Mouse (Mus musculus): ENCODE measurements around the gene Aaas. TPM values are rescaled to one million over a fixed set of nuclear protein-coding genes. Genes with fewer than 3 reads are reported as not detected.

Gene Aaas
- polyA plus RNA-seq, 1 experiment from 2014 or later = 102 TPM

DNA sequence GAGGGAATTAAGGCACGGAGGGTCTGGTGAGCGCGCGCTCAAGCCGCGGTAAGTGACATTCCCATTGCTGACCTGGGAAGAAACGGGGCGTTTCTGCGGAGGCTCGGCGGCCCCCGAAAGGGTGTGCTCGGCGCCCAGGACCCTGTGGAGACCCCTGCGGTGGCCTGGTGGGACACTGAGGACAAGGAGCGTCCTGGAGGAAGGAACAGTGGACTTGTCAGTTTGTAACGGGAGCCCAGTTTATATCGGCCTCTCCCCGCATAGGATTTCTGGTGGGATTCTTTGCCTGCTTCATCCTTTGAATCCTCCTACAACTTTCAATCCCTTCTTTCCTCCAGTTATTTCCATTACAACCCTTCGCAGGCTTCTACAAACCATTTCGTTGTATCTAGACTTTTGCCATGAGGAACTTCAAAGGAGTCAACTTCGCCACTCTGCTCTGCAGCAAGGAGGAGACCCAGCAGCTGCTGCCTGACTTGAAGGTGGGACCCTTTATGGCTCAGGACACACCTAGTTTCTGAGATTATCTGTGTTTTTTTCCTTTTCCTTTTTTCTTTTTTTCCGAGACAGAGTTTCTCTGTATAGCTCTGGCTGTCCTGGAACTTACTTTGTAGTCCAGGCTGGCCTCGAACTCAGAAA is 54.1 kb downstream of the Aaas start:
- ATAC-seq (replicated peaks; ENCODE audit: insufficient number of reproducible peaks, low FRiP score, low TSS enrichment, low read depth) (peak; percentile 24; the same call in 1 of the 2 replicates), DNase-seq (ENCODE audit: low spot score) (no peak)
- peak overlapping the region; percentile 82 for H3K4me3 ChIP-seq (ENCODE audit: low read depth, low read length)
- H3K4me1 ChIP-seq (ENCODE audit: control insufficient read depth, insufficient read depth, low read length) = no peaks in the 10 kb centered on the region; the same call in 1 of the 2 replicates
- H3K9ac ChIP-seq (replicated peaks; ENCODE audit: low read length) = peak overlapping the region; percentile 69
- H3K27me3 ChIP-seq (ENCODE audit: control insufficient read depth, insufficient read depth, low read length) = no peaks in the 10 kb centered on the region
- peaks cover 9% of the 10 kb centered on the region for H3K36me3 ChIP-seq (replicated peaks; ENCODE audit: control insufficient read depth, insufficient read depth, low read depth, low read length)
- H3K9me3 ChIP-seq (replicated peaks; ENCODE audit: control insufficient read depth, low read length) = no peaks in the 10 kb centered on the region
- H3K4me2 ChIP-seq (ENCODE audit: low read depth, low read length) = peak overlapping the region; percentile 84
- 5% methylated on average over 24 of the region's 24 CpGs for WGBS
- 0 out of 2 replicates have a peak overlapping the region, but pooled peaks have one; percentile 49 for H3K27ac ChIP-seq (replicated peaks; ENCODE audit: low read depth, low read length)

DNA sequence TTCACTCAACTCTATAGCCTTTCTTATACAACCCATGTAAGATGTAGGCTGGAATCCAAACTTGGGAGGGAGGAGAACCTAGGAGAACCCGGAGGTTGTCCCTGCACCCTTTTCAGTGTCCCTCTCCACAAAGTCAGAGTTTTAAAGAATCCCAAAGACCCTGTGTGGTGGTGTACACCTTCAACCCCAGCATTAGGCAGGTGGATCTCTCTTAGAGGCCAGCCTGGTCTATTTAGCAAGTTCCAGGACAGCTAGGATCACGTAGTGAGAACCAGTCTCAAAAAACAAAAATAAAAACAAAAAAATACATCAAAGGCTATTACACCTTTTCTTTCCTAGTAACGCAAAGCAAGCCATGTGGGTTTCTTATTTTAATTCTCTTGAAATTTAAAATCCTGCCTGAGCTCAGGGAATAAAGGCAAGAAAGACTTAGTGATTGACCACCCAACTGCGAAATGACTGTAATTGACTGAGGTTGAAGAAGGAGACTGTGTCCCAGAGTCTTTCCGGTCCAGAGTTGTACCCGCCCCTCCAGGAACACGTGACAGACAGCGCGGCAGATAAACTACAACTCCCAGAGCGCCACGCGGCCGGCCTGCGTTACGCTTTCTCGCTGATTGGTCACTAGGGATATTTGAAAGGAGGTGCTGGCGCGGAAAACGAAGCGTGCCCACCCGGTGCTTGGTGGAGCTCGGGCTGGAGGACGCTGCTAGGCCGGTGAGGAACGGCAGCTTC is 54.8 kb downstream of the Aaas start, which contains the start of gene Espl1:
Espl1 (plus strand) TSS at position 634 of the 735 bp plus-strand sequence.
- Histone ChIP-seq H3K9ac (replicated peaks; ENCODE audit: low read length) (peak within 1 kb of the TSS; percentile 69), H3K36me3 (replicated peaks; ENCODE audit: control insufficient read depth, insufficient read depth, low read depth, low read length) (peaks cover 9% of the 10 kb centered on the region), H3K9me3 (replicated peaks; ENCODE audit: control insufficient read depth, low read length) (no peaks in the 10 kb centered on the region), H3K4me1 (ENCODE audit: control insufficient read depth, insufficient read depth, low read length) (no peaks in the 10 kb centered on the region; the same call in 1 of the 2 replicates), H3K27me3 (ENCODE audit: control insufficient read depth, insufficient read depth, low read length) (no peaks in the 10 kb centered on the region), H3K4me2 (ENCODE audit: low read depth, low read length) (peak within 1 kb of the TSS; percentile 84), H3K4me3 (ENCODE audit: low read depth, low read length) (peak within 1 kb of the TSS; percentile 82), H3K27ac (replicated peaks; ENCODE audit: low read depth, low read length) (0 out of 2 replicates have a peak within 1 kb of the TSS, but pooled peaks have one; percentile 49)
- 8% methylated on average over 25 of the region's 25 CpGs for WGBS
- peak; percentile 93 for ATAC-seq (replicated peaks; ENCODE audit: insufficient number of reproducible peaks, low FRiP score, low TSS enrichment, low read depth)
- DNase-seq (ENCODE audit: low spot score) = peak; percentile 98

Other genes with a start within 250 kb of the Aaas start
- gene Spryd3, start 214.5 kb downstream of the Aaas start, polyA plus RNA-seq (2014; fragmentation: Nextera tagmentation; extraction: Ambion mirVana) = 8.2 and 9.3 TPM in 2 replicates
- gene Igfbp6, start 206.4 kb downstream of the Aaas start, polyA plus RNA-seq (2014; fragmentation: Nextera tagmentation; extraction: Ambion mirVana) = 0.70 TPM in 1 of 2 replicates, not detected in the other
- 0.10 TPM in 1 of 2 replicates, not detected in the other for gene Soat2, start 200.2 kb downstream of the Aaas start, polyA plus RNA-seq (2014; fragmentation: Nextera tagmentation; extraction: Ambion mirVana)
- 68.1 and 68.9 TPM in 2 replicates for gene Zfp740, start 147.5 kb downstream of the Aaas start, polyA plus RNA-seq (2014; fragmentation: Nextera tagmentation; extraction: Ambion mirVana)
- gene Csad, start 146.0 kb downstream of the Aaas start, polyA plus RNA-seq (2014; fragmentation: Nextera tagmentation; extraction: Ambion mirVana) = 31.9 and 34.6 TPM in 2 replicates
- 1.3 and 2.7 TPM in 2 replicates for gene Itgb7, start 118.8 kb downstream of the Aaas start, polyA plus RNA-seq (2014; fragmentation: Nextera tagmentation; extraction: Ambion mirVana)
- 68.1 and 70.2 TPM in 2 replicates for gene Rarg, start 93.3 kb downstream of the Aaas start, polyA plus RNA-seq (2014; fragmentation: Nextera tagmentation; extraction: Ambion mirVana)
- 0.58 and 1.2 TPM in 2 replicates for gene Gm9918, start 80.2 kb downstream of the Aaas start, polyA plus RNA-seq (2014; fragmentation: Nextera tagmentation; extraction: Ambion mirVana)
- 51.6 and 57.2 TPM in 2 replicates for gene Mfsd5, start 71.3 kb downstream of the Aaas start, polyA plus RNA-seq (2014; fragmentation: Nextera tagmentation; extraction: Ambion mirVana)
- gene Espl1, start 54.5 kb downstream of the Aaas start, polyA plus RNA-seq (2014; fragmentation: Nextera tagmentation; extraction: Ambion mirVana) = 36.0 and 37.7 TPM in 2 replicates
- 453 and 469 TPM in 2 replicates for gene Pfdn5, start 24.7 kb downstream of the Aaas start, polyA plus RNA-seq (2014; fragmentation: Nextera tagmentation; extraction: Ambion mirVana)
- gene Myg1, start 19.1 kb downstream of the Aaas start, polyA plus RNA-seq (2014; fragmentation: Nextera tagmentation; extraction: Ambion mirVana) = 101 and 103 TPM in 2 replicates
- gene Sp7, start 16.4 kb upstream of the Aaas start, polyA plus RNA-seq (2014; fragmentation: Nextera tagmentation; extraction: Ambion mirVana) = 2.4 and 3.0 TPM in 2 replicates
- 12.8 and 13.9 TPM in 2 replicates for gene Sp1, start 55.4 kb upstream of the Aaas start, polyA plus RNA-seq (2014; fragmentation: Nextera tagmentation; extraction: Ambion mirVana)
- gene Amhr2, start 94.6 kb upstream of the Aaas start, polyA plus RNA-seq (2014; fragmentation: Nextera tagmentation; extraction: Ambion mirVana) = 0.24 TPM in 1 of 2 replicates, not detected in the other
- gene Prr13, start 108.3 kb upstream of the Aaas start, polyA plus RNA-seq (2014; fragmentation: Nextera tagmentation; extraction: Ambion mirVana) = 75.0 and 76.5 TPM in 2 replicates
- 288 and 290 TPM in 2 replicates for gene Pcbp2, start 119.8 kb upstream of the Aaas start, polyA plus RNA-seq (2014; fragmentation: Nextera tagmentation; extraction: Ambion mirVana)
- gene Gm10337, start 153.0 kb upstream of the Aaas start, polyA plus RNA-seq (2014; fragmentation: Nextera tagmentation; extraction: Ambion mirVana) = 3.4 TPM in 1 of 2 replicates, not detected in the other
- gene Map3k12, start 166.3 kb upstream of the Aaas start, polyA plus RNA-seq (2014; fragmentation: Nextera tagmentation; extraction: Ambion mirVana) = 13.4 and 15.4 TPM in 2 replicates
- gene Tarbp2, start 167.4 kb upstream of the Aaas start, polyA plus RNA-seq (2014; fragmentation: Nextera tagmentation; extraction: Ambion mirVana) = 92.0 and 92.7 TPM in 2 replicates
- 0.52 and 0.66 TPM in 2 replicates for gene Npff, start 174.2 kb upstream of the Aaas start, polyA plus RNA-seq (2014; fragmentation: Nextera tagmentation; extraction: Ambion mirVana)